Mouse (Mus musculus) embryo, embryonic 9.5 days (tissue): ENCODE data around the gene Dscam.

Experiments
- DNase-seq: peaks from one replicate; pipeline ENCODE4 v3.0.0-alpha.2; 2017; ENCODE audit errors: extremely low spot score

The Dscam gene

DNA sequence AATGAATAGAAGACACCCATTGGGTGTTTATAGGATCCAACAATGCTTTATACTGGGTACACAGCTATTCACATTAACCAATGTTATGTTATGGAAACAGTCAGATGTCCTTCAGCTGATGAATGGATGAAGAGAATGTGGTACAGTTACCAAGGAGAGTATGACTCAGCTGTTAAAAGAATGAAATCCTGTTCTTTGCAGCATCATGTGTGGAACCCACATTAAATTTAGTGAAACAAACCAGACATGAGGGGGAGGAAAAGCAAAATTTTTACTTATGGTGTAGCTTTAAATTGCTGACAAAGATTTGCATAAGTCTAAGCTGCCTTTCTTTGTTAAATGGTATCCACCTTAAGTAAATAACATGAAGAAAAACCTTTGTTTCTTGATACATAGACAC is 610.8 kb downstream of the Dscam start:
- no peak for DNase-seq

DNA sequence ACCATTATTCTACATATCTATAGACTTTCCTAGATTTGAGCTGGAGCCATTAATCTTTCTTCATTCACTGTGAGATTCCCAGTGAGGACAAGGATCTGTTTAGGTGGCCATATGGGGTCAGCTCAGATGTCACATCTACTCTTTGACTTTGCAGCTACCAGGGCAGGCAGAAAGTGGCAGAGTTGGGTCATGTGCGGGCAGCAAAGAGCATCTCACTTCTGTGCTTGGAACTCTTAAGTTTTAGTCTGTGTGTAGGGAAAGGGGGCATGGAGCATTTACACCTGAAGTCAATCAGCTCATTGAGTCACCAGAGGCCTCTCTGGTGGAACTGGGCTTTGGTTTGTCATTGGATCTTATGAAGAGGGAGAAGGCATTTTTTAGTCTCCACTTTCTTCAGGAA is 612.2 kb downstream of the Dscam start:
- DNase-seq: no peak

DNA sequence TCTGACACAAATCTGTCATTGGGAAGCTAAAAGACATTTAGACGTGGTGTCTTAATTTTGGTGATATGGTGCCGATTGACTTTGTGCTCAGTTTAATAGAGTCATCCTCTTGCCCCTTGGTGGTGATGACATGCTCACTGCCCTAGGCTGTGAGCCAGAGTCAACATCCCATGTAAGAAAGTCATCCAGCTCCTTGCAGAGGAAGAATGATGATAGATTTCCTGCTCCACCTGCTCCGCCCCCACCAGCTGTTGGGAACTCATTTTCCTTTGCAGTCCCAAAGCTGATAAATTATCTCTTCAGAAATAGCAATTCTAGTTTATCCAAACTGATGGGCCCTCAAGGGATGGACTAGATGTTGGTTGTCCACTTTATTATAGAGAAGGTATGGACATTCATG is 613.9 kb downstream of the Dscam start:
- no peak for DNase-seq

DNA sequence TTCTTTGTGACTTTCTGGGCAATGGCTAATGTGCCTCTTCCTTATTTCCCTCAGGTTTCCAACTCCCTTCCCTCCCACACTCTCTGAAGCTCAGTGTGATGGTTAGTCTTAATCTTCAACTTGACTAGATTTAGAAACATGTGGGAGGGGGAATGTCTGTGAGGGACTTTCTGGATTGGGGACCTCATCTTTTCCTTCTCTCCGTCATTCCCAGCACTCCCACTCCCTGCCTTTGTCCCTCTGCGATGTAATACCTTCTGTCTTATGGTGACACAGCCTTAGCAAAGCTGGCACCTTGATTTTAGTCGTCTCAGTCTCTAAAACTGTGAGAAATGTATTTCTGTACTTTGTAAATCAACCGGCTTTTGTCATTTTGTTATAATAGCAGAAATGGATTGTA is 615.1 kb downstream of the Dscam start:
- no peak for DNase-seq

DNA sequence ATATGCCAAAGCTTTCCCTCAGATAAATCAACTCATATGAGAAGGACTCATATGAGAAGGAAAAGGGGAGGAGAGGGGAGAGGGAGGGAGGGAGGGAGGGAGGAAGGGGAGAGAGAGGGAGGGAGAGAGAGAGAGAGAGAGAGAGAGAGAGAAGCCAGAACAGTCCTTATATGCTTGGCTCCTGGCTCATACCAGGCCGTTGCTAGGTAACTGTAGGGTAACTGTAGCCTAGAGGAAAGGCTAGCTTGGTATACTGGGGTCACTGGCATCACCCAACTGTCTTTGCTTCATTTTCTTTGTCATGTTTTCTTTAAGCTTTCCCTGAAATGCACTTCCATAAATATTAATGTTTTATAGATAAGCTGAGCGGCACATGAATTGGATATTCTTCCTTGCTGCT is 617.9 kb downstream of the Dscam start:
- DNase-seq: no peak

DNA sequence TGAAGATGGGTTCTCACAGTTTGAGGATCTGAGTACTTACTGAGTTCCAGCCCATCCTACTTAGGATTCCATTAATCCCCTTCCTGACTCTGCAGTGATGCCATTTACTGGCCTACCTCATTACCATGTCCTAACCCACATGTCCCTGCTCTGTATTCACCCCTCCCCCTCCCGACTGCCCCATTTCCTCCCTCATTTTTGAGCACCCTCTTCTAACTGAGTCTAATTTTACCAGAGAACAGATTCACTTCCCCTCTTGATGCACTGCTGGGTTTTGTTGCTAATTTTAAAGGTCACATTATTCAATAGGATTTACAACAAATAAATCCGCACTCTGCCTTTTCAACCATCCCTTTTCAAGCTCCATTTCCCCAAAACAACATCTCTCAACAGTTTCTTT is 629.5 kb downstream of the Dscam start:
- no peak for DNase-seq
